Mouse (Mus musculus) spleen, adult 2 months (tissue): ENCODE measurements around the gene Crim1. TPM values are rescaled to one million over a fixed set of nuclear protein-coding genes. Genes with fewer than 3 reads are reported as not detected.

ENCODE experiments used
- DNase-seq, 2 experiments: peaks; one replicate each; pipeline versions ENCODE4 v3.0.0 to v3.0.0-alpha.2; 2012 to 2021; ENCODE audit warnings: low spot score in 2 of 2, low read depth in 1 of 2
- H3K27ac ChIP-seq: fragments of 200-500 bp; 2 replicates; pipeline ENCODE4 v1.5.1; 2012; ENCODE audit warnings: low read length, inconsistent platforms; ENCODE audit not compliant: insufficient read depth
- H3K27me3 ChIP-seq: fragments of 200-500 bp; 2 replicates; pipeline ENCODE4 v1.6.1; 2012; ENCODE audit warnings: mild to moderate bottlenecking, moderate library complexity, low read length, inconsistent platforms; ENCODE audit not compliant: control insufficient read depth, insufficient read depth
- H3K36me3 ChIP-seq: fragments of 200-500 bp; 2 replicates; pipeline ENCODE4 v1.6.1; 2012; ENCODE audit warnings: mild to moderate bottlenecking, low read length, inconsistent platforms; ENCODE audit not compliant: control insufficient read depth, insufficient read depth
- H3K4me1 ChIP-seq: fragments of 200-500 bp; 2 replicates; pipeline ENCODE4 v1.6.1; 2011; ENCODE audit warnings: inconsistent platforms; ENCODE audit not compliant: control insufficient read depth, insufficient read depth, insufficient read length
- H3K4me3 ChIP-seq: fragments of 200-500 bp; 2 replicates; pipeline ENCODE4 v1.5.1; 2011; ENCODE audit warnings: mild to moderate bottlenecking, inconsistent platforms; ENCODE audit not compliant: insufficient read depth, insufficient read length; ENCODE audit errors: extremely low read depth
- CTCF ChIP-seq: fragments of 200-500 bp; IDR thresholded peaks from 2 replicates; pipeline ENCODE4 v1.5.1; 2011; ENCODE audit warnings: mild to moderate bottlenecking, inconsistent platforms; ENCODE audit not compliant: insufficient read depth, insufficient read length, insufficient replicate concordance; ENCODE audit errors: extremely low read depth
- POLR2A ChIP-seq: fragments of 200-500 bp; IDR thresholded peaks from 2 replicates; pipeline ENCODE4 v1.6.1; 2011; ENCODE audit warnings: low read depth, low read length, inconsistent platforms
- WGBS: fragments of 180-500 bp; shearing (Covaris S2); methylation state at CpG from one replicate; pipeline ENCODE4 v1.1.7; 2018; 5-methylcytosine and 5-hydroxymethylcytosine counted together
- polyA plus RNA-seq: library from polyadenylated mRNA; depleted of rRNA; stranded (reverse); fragments of >200 nt; gene quantifications from 2 replicates; pipeline ENCODE4 v1.2.3, GENCODE M21; 2012

The Crim1 gene
- polyA plus RNA-seq, 1 experiment: 20.5 TPM

DNA sequence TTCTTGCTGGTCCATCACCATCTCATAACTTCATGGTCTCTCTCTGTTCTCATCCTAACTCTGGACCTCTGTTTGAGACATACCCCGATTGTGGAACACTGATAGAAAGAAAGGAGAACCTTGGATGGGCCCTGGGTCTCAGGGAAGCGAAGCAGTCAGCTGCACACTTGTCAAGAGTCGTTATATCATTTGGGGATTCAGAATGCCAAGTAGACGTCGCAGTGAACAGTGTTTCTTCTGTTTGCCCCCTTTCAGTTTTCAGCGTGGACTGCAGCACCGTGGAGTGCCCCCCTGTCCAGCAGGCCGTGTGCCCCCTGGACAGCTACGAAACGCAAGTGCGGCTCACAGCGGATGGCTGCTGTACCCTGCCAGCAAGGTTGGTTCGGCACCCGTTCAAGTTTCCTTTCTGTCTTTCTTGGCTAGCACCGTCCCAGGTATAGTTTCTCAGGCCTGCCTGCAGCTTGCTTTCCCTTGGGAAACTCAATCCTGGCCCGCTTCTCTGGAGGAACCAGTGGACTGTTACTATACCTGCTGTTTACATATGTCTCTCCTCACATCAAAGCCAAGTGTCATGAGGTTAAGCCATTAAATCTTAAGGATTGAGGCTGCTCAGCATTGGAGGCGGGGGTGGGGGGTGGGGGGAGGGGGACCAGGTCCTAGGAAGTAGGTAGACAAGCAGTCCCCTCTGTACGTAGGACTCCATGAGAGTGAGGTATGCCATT is 81.1 kb downstream of the Crim1 start:
- H3K36me3 ChIP-seq: no peaks in the 10 kb centered on the region
- no peaks in the 10 kb centered on the region for H3K4me1 ChIP-seq
- H3K27me3 ChIP-seq: no peaks in the 10 kb centered on the region
- no peak overlapping the region for H3K27ac ChIP-seq
- no peak for DNase-seq
- WGBS: 92% methylated on average over 18 of the region's 18 CpGs
- no peak overlapping the region for H3K4me3 ChIP-seq
- TF ChIP-seq CTCF: no peak
- no peak for TF ChIP-seq POLR2A

DNA sequence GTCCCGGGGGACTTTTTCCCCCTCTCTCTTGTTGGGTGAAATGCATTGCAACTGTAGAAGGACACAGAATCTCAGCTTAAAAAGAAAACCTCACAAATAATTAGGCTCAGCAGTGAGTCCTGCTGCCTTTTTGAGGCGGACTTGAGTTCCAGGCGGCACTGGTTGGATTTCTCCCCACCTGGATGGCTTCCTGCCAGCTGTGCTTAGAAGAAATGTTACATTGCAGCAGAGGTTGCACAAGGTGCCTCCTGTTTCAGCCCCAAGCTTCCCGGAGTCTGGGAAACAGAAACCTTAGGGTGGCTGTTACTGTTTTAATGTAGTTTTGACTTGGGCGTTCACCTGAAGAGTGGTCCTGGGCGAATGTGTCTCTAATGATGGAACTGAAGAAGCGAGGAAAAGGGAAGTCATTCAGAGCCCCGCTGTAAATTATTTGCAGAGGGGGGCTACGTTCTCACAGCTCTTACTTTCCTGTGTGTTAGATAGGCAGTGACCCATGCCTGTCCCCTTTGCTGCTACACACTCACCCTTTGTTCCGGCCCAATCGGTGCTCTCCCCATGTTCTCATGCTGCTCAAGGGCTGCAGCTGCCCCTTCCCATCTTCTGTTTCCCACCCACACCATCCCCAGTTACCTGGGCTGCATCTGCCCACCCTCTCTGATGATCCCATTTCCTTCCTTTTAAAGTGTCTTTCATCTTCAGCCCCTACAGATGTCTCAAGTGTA is 83.4 kb downstream of the Crim1 start:
- no peaks in the 10 kb centered on the region for H3K4me1 ChIP-seq
- no peaks in the 10 kb centered on the region for H3K36me3 ChIP-seq
- no peak overlapping the region for H3K4me3 ChIP-seq
- H3K27me3 ChIP-seq: no peaks in the 10 kb centered on the region
- TF ChIP-seq CTCF: no peak
- TF ChIP-seq POLR2A: no peak
- WGBS: 91% methylated on average over 11 of the region's 11 CpGs
- no peak for DNase-seq
- no peak overlapping the region for H3K27ac ChIP-seq

DNA sequence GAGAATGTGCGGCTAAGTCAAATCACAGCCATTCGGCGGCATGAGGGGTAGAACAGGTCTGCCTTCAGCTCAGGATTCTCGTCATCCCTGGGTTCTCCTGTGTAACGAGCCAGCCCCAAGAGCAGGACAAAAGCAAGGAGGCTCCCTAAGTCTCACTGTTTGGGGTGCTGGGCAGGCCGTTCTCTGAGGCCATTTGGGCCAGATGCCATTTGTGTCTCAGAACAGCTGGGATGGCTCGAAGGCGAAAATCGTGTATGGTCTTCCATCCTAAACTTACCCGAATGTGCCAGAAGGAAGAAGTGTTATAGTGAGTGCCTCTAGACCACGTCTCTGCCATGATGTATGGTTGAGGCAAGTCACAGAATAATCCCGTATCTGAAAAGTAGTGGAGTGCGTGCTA is 86.0 kb downstream of the Crim1 start:
- no peak for TF ChIP-seq CTCF
- TF ChIP-seq POLR2A: no peak
- H3K4me3 ChIP-seq: no peak overlapping the region
- DNase-seq: no peak

DNA sequence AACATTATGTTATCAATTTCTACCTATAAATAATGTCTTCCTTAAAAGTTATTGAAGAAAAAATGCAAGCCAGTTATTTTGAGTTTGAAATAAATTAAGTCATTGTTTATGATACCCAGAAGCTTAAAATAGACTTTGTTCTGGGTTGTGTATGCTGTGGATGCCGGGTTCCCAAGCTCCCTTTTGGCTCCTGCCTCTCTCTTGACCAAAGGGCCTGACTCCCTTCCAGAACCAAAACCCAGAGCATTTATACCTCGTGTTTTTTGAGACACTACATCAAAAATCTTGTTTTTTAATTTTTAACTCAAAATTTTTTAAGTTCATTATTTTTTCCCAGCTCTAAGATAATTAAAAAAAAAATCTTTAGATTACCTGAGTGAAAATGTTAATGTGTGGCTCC is 87.3 kb downstream of the Crim1 start:
- TF ChIP-seq CTCF (no peak), POLR2A (no peak)
- H3K4me3 ChIP-seq: no peak overlapping the region
- no peaks in the 10 kb centered on the region for H3K27me3 ChIP-seq
- no peak for DNase-seq
- 77% methylated on average over 2 of the region's 2 CpGs for WGBS
- H3K36me3 ChIP-seq: no peaks in the 10 kb centered on the region
- H3K4me1 ChIP-seq: no peaks in the 10 kb centered on the region
- H3K27ac ChIP-seq: no peak overlapping the region

More for the DNA sequence above, 86.0 kb downstream of the Crim1 start:
- Histone ChIP-seq H3K27me3 (no peaks in the 10 kb centered on the region), H3K4me1 (no peaks in the 10 kb centered on the region), H3K27ac (no peak overlapping the region), H3K36me3 (no peaks in the 10 kb centered on the region)
- 92% methylated on average over 13 of the region's 13 CpGs for WGBS

DNA sequence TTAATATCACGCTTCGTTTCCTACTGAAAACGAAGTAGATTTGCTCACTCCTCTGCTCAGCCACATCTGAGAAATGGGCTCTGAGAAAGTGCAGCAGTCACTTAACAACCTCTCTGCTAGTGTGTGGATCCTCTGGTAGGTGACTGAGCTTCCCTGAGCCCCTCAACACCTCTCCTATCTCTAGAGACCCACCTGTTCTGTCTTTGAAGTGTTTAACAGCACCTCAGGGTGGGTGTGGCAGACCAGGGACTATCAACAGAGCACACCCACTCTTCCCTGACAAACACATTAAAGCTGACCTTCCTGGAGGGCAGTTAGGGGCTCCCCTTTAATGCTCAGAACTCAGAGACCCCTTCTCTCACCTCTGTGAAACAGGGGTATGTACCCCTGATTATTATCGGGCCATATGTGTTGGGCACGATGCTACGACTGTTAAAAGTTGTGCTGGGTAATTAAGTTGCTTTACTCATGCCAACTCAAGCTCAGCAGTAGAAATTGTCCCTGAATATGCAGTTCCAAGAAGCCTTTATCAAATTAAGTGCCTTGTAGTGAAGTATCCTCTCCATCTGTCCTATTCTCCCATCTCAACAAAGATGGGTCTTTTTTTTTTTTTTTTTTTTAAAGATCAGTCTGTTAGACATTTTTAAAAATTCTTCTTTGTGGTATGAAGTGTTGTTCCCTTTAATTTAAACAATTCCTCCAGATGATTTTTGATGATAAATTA is 90.3 kb downstream of the Crim1 start:
- Histone ChIP-seq H3K27ac (no peak overlapping the region), H3K27me3 (no peaks in the 10 kb centered on the region), H3K4me3 (no peak overlapping the region), H3K4me1 (no peaks in the 10 kb centered on the region), H3K36me3 (no peaks in the 10 kb centered on the region)
- TF ChIP-seq CTCF (no peak), POLR2A (no peak)
- WGBS: 93% methylated on average over 6 of the region's 6 CpGs
- no peak for DNase-seq

DNA sequence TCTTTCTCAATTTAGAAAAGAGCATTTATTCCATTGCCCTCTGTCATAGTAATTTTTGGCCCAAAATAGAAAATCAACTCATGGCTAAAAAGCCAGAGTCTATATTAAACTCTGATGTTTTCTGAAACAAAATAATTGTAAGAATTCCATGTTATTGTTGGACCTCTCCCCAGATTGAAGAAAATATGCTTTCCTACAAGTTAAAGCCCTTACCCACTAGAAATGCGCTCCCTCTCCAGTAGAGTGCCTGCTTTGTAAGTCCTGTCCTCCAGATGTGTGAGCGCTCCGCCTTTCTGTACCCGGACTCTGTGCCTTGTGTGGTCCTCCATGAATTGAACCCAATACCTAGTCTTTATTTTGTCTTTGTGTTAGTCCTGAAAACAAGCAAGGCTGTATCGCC is 91.0 kb downstream of the Crim1 start:
- DNase-seq: no peak
- Histone ChIP-seq H3K4me1 (no peaks in the 10 kb centered on the region), H3K27me3 (no peaks in the 10 kb centered on the region), H3K27ac (no peak overlapping the region), H3K4me3 (no peak overlapping the region), H3K36me3 (no peaks in the 10 kb centered on the region)
- WGBS: 93% methylated on average over 5 of the region's 5 CpGs
- TF ChIP-seq CTCF (no peak), POLR2A (no peak)

DNA sequence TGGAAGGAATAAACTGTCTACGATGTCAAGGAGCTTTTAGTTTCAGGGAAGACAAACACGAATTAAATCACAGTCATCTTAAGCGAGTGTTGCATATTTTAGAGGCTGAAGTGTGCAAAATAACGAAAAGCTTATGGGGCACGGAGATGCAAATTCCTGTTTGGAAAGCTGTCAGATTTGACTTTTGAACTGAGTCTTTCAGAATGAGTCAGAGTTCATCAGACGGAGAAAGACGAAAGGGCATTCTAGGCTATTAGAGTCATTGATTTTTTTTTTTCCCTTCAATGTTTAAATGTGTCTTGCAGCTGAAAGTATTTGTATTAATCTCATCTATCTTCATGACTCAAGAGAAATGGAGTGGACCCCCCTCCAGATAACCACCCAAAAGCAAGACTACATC is 92.3 kb downstream of the Crim1 start:
- Histone ChIP-seq H3K27me3 (no peaks in the 10 kb centered on the region), H3K4me1 (no peaks in the 10 kb centered on the region), H3K4me3 (no peak overlapping the region), H3K36me3 (no peaks in the 10 kb centered on the region), H3K27ac (no peak overlapping the region)
- no peak for TF ChIP-seq POLR2A
- TF ChIP-seq CTCF: no peak
- WGBS: 87% methylated on average over 7 of the region's 7 CpGs
- no peak for DNase-seq
